Mouse (Mus musculus): ENCODE results near the gene Kiss1r.

GRCm38 (mm10) chr10:79964727-79965126 is 48.0 kb downstream of the Kiss1r start:
- no peak for TF ChIP-seq POLR2A (IDR thresholded peaks at IDR 0.05; ENCODE audit: insufficient read depth, low read depth, low read length)
- TF ChIP-seq CTCF (IDR thresholded peaks at IDR 0.05; ENCODE audit: insufficient read depth, low read depth, low read length), result no peak
